Mouse (Mus musculus): Measurements from ENCODE around the gene Sapcd1. TPM values are rescaled to one million over a fixed set of nuclear protein-coding genes. Genes with fewer than 3 reads are reported as not detected.

The Sapcd1 gene
- polyA plus RNA-seq, 1 experiment from 2014 or later: 17.2 TPM

GRCm38 (mm10) chr17:35047688-35048087 is 19.9 kb upstream of the Sapcd1 start:
- peak overlapping the region; percentile 99 for H3K27ac ChIP-seq (ENCODE audit: low read depth)
- DNase-seq (no peak), ATAC-seq (ENCODE audit: insufficient read depth) (no peak)
- peak overlapping the region; percentile 6; the same call in 1 of the 2 replicates for H3K9ac ChIP-seq
- no peak overlapping the region for H3K4me3 ChIP-seq (ENCODE audit: low read depth, low read length)
- H3K4me1 ChIP-seq (ENCODE audit: insufficient read depth): peaks cover 29% of the 10 kb centered on the region
- no peaks in the 10 kb centered on the region for H3K9me3 ChIP-seq (ENCODE audit: low read depth, low read length)
- peaks cover 7% of the 10 kb centered on the region for H3K36me3 ChIP-seq (ENCODE audit: insufficient read depth)
- TF ChIP-seq CTCF (IDR thresholded peaks at IDR 0.05; ENCODE audit: low read depth): no peak
- 31% methylated on average over 1 of the region's 1 CpGs for WGBS
- H3K4me2 ChIP-seq: peak overlapping the region; percentile 99
- H3K27me3 ChIP-seq (ENCODE audit: insufficient read depth, low read length): no peaks in the 10 kb centered on the region

GRCm38 (mm10) chr17:35046681-35047455 is 19.1 kb upstream of the Sapcd1 start, which contains the start of gene Msh5:
Gene Msh5, minus strand, starts transcription at chr17:35046745.
- 2% methylated on average over 33 of the region's 33 CpGs for WGBS
- H3K4me2 ChIP-seq: peak within 1 kb of the TSS; percentile 99
- no peaks in the 10 kb centered on the region for H3K9me3 ChIP-seq (ENCODE audit: low read depth, low read length)
- H3K27me3 ChIP-seq (ENCODE audit: insufficient read depth, low read length): no peaks in the 10 kb centered on the region
- H3K36me3 ChIP-seq (ENCODE audit: insufficient read depth): no peaks in the 10 kb centered on the region
- peak within 1 kb of the TSS; percentile 63 for H3K4me3 ChIP-seq (ENCODE audit: low read depth, low read length)
- no peak for TF ChIP-seq CTCF (IDR thresholded peaks at IDR 0.05; ENCODE audit: low read depth)
- H3K9ac ChIP-seq: peak within 1 kb of the TSS; percentile 94
- DNase-seq (peak; percentile 100), ATAC-seq (ENCODE audit: insufficient read depth) (peak; percentile 94)
- H3K4me1 ChIP-seq (ENCODE audit: insufficient read depth): peaks cover 24% of the 10 kb centered on the region
- peak within 1 kb of the TSS; percentile 99 for H3K27ac ChIP-seq (ENCODE audit: low read depth)

GRCm38 (mm10) chr17:35045807-35046680 is 18.2 kb upstream of the Sapcd1 start:
- H3K4me2 ChIP-seq: peak overlapping the region; percentile 99
- no peaks in the 10 kb centered on the region for H3K9me3 ChIP-seq (ENCODE audit: low read depth, low read length)
- H3K4me1 ChIP-seq (ENCODE audit: insufficient read depth): peaks cover 23% of the 10 kb centered on the region
- H3K36me3 ChIP-seq (ENCODE audit: insufficient read depth): no peaks in the 10 kb centered on the region
- TF ChIP-seq CTCF (IDR thresholded peaks at IDR 0.05; ENCODE audit: low read depth): no peak
- H3K27me3 ChIP-seq (ENCODE audit: insufficient read depth, low read length): no peaks in the 10 kb centered on the region
- peak overlapping the region; percentile 63 for H3K4me3 ChIP-seq (ENCODE audit: low read depth, low read length)
- WGBS: 3% methylated on average over 48 of the region's 48 CpGs
- DNase-seq: no peak
- H3K9ac ChIP-seq: peak overlapping the region; percentile 94
- H3K27ac ChIP-seq (ENCODE audit: low read depth): peak overlapping the region; percentile 99
- ATAC-seq (ENCODE audit: insufficient read depth): peak; percentile 73

- peaks cover 23% of the 10 kb centered on the region for H3K4me1 ChIP-seq (ENCODE audit: insufficient read depth)
- peak overlapping the region; percentile 99 for H3K27ac ChIP-seq (ENCODE audit: low read depth)
- ATAC-seq (ENCODE audit: insufficient read depth) (no peak), DNase-seq (no peak)
- peak overlapping the region; percentile 99 for H3K4me2 ChIP-seq
- H3K9me3 ChIP-seq (ENCODE audit: low read depth, low read length): no peaks in the 10 kb centered on the region
- peak overlapping the region; percentile 94 for H3K9ac ChIP-seq
- 74% methylated on average over 7 of the region's 7 CpGs for WGBS
- no peaks in the 10 kb centered on the region for H3K36me3 ChIP-seq (ENCODE audit: insufficient read depth)
- TF ChIP-seq CTCF (IDR thresholded peaks at IDR 0.05; ENCODE audit: low read depth): no peak
- H3K27me3 ChIP-seq (ENCODE audit: insufficient read depth, low read length): no peaks in the 10 kb centered on the region
- H3K4me3 ChIP-seq (ENCODE audit: low read depth, low read length): peak overlapping the region; percentile 63
Observed at GRCm38 (mm10) chr17:35044904-35045806, 17.3 kb upstream of the Sapcd1 start.

GRCm38 (mm10) chr17:35043794-35044193 is 16.0 kb upstream of the Sapcd1 start:
- H3K9me3 ChIP-seq (ENCODE audit: low read depth, low read length): no peaks in the 10 kb centered on the region
- 72% methylated on average over 4 of the region's 4 CpGs for WGBS
- no peaks in the 10 kb centered on the region for H3K36me3 ChIP-seq (ENCODE audit: insufficient read depth)
- TF ChIP-seq CTCF (IDR thresholded peaks at IDR 0.05; ENCODE audit: low read depth): no peak
- no peak overlapping the region for H3K9ac ChIP-seq
- ATAC-seq (ENCODE audit: insufficient read depth) (no peak), DNase-seq (no peak)
- H3K4me2 ChIP-seq: no peak overlapping the region
- H3K27me3 ChIP-seq (ENCODE audit: insufficient read depth, low read length): no peaks in the 10 kb centered on the region
- H3K4me1 ChIP-seq (ENCODE audit: insufficient read depth): peaks cover 17% of the 10 kb centered on the region
- H3K4me3 ChIP-seq (ENCODE audit: low read depth, low read length): no peak overlapping the region
- H3K27ac ChIP-seq (ENCODE audit: low read depth): no peak overlapping the region; the same call in 1 of the 2 replicates

GRCm38 (mm10) chr17:35039121-35039873 is 11.5 kb upstream of the Sapcd1 start:
- no peak for TF ChIP-seq CTCF (IDR thresholded peaks at IDR 0.05; ENCODE audit: low read depth)
- Histone ChIP-seq H3K4me3 (ENCODE audit: low read depth, low read length) (no peak overlapping the region), H3K27me3 (ENCODE audit: insufficient read depth, low read length) (no peaks in the 10 kb centered on the region), H3K36me3 (ENCODE audit: insufficient read depth) (no peaks in the 10 kb centered on the region), H3K9ac (no peak overlapping the region), H3K9me3 (ENCODE audit: low read depth, low read length) (no peaks in the 10 kb centered on the region), H3K4me2 (no peak overlapping the region), H3K27ac (ENCODE audit: low read depth) (no peak overlapping the region), H3K4me1 (ENCODE audit: insufficient read depth) (no peaks in the 10 kb centered on the region)
- 83% methylated on average over 11 of the region's 11 CpGs for WGBS
- no peak for DNase-seq
- ATAC-seq (ENCODE audit: insufficient read depth): no peak

Data from lung, embryonic 14.5 days (tissue).